Mouse (Mus musculus) liver, adult 2 months (tissue): ENCODE results near the gene Ftcd.

Experiments
- CTCF ChIP-seq: fragments of 200-500 bp; IDR thresholded peaks from 2 replicates; pipeline ENCODE4 v1.5.1; 2011; ENCODE audit warnings: low read depth, low read length, control low read depth
- POLR2A ChIP-seq: fragments of 200-500 bp; IDR thresholded peaks from 2 replicates; pipeline ENCODE4 v1.6.1; 2011; ENCODE audit warnings: low read length, control low read depth; ENCODE audit not compliant: insufficient read depth; ENCODE audit errors: extremely low read depth

DNA sequence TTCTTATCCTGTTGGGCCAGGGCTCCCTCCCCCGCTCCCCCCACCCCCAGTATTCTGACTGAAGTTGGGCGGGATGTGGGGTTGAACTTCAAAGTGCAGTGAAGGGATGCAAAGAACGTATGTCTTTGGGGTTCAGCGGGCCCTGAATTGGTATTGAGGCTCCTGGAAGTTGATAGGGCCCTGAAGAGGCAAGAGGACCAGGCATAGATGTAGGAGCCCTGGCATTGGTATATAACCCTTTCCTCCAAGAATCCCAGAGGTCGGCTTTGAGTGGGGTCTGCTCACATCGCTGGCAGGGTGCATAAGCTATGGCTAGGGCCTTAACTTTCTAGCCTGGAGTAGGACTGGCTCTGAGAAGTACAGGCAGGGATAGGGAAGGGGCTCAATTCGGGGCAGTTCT lies 48.3 kb downstream of the Ftcd start:
- no peak for TF ChIP-seq POLR2A
- no peak for TF ChIP-seq CTCF
